Mouse (Mus musculus): ENCODE data around the gene 6430548M08Rik.

GRCm38 (mm10) chr8:120188510-120188909 lies 74.6 kb downstream of the 6430548M08Rik start:
- no peak for TF ChIP-seq CTCF (IDR thresholded peaks at IDR 0.05)
- TF ChIP-seq POLR2A (IDR thresholded peaks at IDR 0.05; ENCODE audit: insufficient read depth, low read depth, low read length) = no peak

Measured in heart, adult 2 months (tissue).